Mouse (Mus musculus) heart, adult 18-20 months (tissue): ENCODE results near the gene Dnmt3a. TPM values are rescaled to one million over a fixed set of nuclear protein-coding genes. Genes with fewer than 3 reads are reported as not detected.

Experiments used
- DNase-seq, 2 experiments: peaks; one replicate each; pipeline ENCODE4 v3.0.0; 2021 to 2022; ENCODE audit warnings: mixed read lengths in 1 of 2
- total RNA-seq, 2 experiments: library from RNA; stranded (reverse); gene quantifications; 2 replicates each; pipeline ENCODE4 v1.2.3; 2021

Dnmt3a gene
- total RNA-seq, 2 experiments from 2014 or later, result 38.8 to 42.4 TPM

- no peak for DNase-seq
Measured at GRCm38 (mm10) chr12:3854419-3854818, 48.6 kb downstream of the Dnmt3a start.

- DNase-seq, result peak; percentile 82 to 89
Measured at GRCm38 (mm10) chr12:3855762-3856501, 50.1 kb downstream of the Dnmt3a start.

GRCm38 (mm10) chr12:3856748-3857147, 50.9 kb downstream of the Dnmt3a start:
- DNase-seq, result no peak

GRCm38 (mm10) chr12:3857231-3857630, 51.4 kb downstream of the Dnmt3a start:
- peak in 1 of 2 experiments; percentile 29 for DNase-seq

- DNase-seq, result no peak
Measured at GRCm38 (mm10) chr12:3857773-3858172, 52.0 kb downstream of the Dnmt3a start.

- no peak for DNase-seq
Measured at GRCm38 (mm10) chr12:3858754-3859153, 52.9 kb downstream of the Dnmt3a start.

GRCm38 (mm10) chr12:3859545-3859944, 53.7 kb downstream of the Dnmt3a start:
- no peak for DNase-seq

GRCm38 (mm10) chr12:3860005-3860404, 54.2 kb downstream of the Dnmt3a start:
- DNase-seq, result no peak

- no peak for DNase-seq
Measured at GRCm38 (mm10) chr12:3861665-3862228, 55.9 kb downstream of the Dnmt3a start.

GRCm38 (mm10) chr12:3862253-3862652, 56.4 kb downstream of the Dnmt3a start:
- DNase-seq, result no peak

- no peak for DNase-seq
Measured at GRCm38 (mm10) chr12:3864208-3864607, 58.4 kb downstream of the Dnmt3a start.

- DNase-seq, result no peak
Measured at GRCm38 (mm10) chr12:3865594-3865993, 59.8 kb downstream of the Dnmt3a start.

GRCm38 (mm10) chr12:3866654-3867370, 61.0 kb downstream of the Dnmt3a start:
- DNase-seq, result peak in 1 of 2 experiments; percentile 61

GRCm38 (mm10) chr12:3868115-3868514, 62.3 kb downstream of the Dnmt3a start:
- DNase-seq, result peak in 1 of 2 experiments; percentile 38

- DNase-seq, result peak; percentile 78 to 81
Measured at GRCm38 (mm10) chr12:3868676-3869458, 63.1 kb downstream of the Dnmt3a start.

- no peak for DNase-seq
Measured at GRCm38 (mm10) chr12:3870024-3870423, 64.2 kb downstream of the Dnmt3a start.

- peak; percentile 49 to 51 for DNase-seq
Measured at GRCm38 (mm10) chr12:3870859-3871462, 65.2 kb downstream of the Dnmt3a start.

GRCm38 (mm10) chr12:3871637-3872036, 65.8 kb downstream of the Dnmt3a start:
- peak; percentile 88 to 92 for DNase-seq

- DNase-seq, result peak; percentile 13 to 52
Measured at GRCm38 (mm10) chr12:3872410-3873230, 66.8 kb downstream of the Dnmt3a start.

- no peak for DNase-seq
Measured at GRCm38 (mm10) chr12:3875474-3875873, 69.7 kb downstream of the Dnmt3a start.

GRCm38 (mm10) chr12:3877376-3877775, 71.6 kb downstream of the Dnmt3a start:
- DNase-seq, result no peak
